Mouse (Mus musculus) erythroblast, embryonic 14.5 days (primary cell): ENCODE measurements around the gene Lrch1.

ENCODE experiments used
- GATA1 ChIP-seq: IDR thresholded peaks from 2 replicates; pipeline ENCODE4 v1.6.1; 2012; ENCODE audit warnings: low read length, inconsistent platforms, mixed read lengths
- TAL1 ChIP-seq: IDR thresholded peaks from 3 replicates; pipeline ENCODE4 v1.6.1; 2012; ENCODE audit warnings: low read length, inconsistent platforms, mixed read lengths

DNA sequence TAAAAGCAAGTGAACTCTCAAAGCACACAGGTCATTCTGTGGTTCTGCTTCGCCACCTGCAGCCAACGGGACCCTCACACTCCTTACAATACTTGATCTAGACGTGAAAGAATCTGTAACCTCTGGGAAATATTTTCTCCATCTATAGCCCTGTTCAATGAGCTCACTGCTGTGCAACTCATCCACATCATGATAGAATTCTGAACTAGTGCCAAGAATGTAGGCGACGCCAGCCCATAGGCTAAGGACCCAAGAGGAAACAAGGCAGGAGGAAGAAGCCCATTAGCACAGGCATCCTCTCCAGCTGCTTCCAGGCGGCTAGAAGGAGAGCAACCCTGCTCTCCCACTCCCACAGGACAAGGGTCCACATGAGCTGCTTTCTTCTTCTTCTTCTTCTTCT lies 98.7 kb downstream of the Lrch1 start:
- TF ChIP-seq GATA1 (no peak), TAL1 (no peak)
